Mouse (Mus musculus) stomach, embryonic 16.5 days (tissue): ENCODE measurements around the gene Ppp1r18. TPM values are rescaled to one million over a fixed set of nuclear protein-coding genes. Genes with fewer than 3 reads are reported as not detected.

Experiments used
- ATAC-seq: fragments of 200-750 bp; cut with Nextera tagmentation; 2 replicates; pipeline ENCODE4 v1.8.0; 2017; ENCODE audit warnings: moderate number of reproducible peaks, moderate TSS enrichment; ENCODE audit not compliant: insufficient read depth, low FRiP score
- H3K27ac ChIP-seq: fragments of 300-500 bp; sonication (generic); 2 replicates; pipeline ENCODE4 v1.5.1; 2014; ENCODE audit warnings: low read length
- H3K27me3 ChIP-seq: fragments of 300-500 bp; sonication (generic); 2 replicates; pipeline ENCODE4 v1.6.1; 2014; ENCODE audit warnings: low read length, control low read depth, mixed read lengths; ENCODE audit not compliant: control insufficient read depth, insufficient read depth
- H3K36me3 ChIP-seq: fragments of 300-500 bp; sonication (generic); 2 replicates; pipeline ENCODE4 v1.6.1; 2014; ENCODE audit warnings: low read length; ENCODE audit not compliant: control insufficient read depth, insufficient read depth
- H3K4me1 ChIP-seq: fragments of 300-500 bp; sonication (generic); 2 replicates; pipeline ENCODE4 v1.6.1; 2014; ENCODE audit warnings: low read length, control low read depth, mixed read lengths; ENCODE audit not compliant: control insufficient read depth, insufficient read depth
- H3K4me2 ChIP-seq: fragments of 300-500 bp; sonication (generic); 2 replicates; pipeline ENCODE4 v1.6.1; 2014; ENCODE audit warnings: low read depth, low read length, mixed read lengths
- H3K4me3 ChIP-seq: fragments of 300-500 bp; sonication (generic); replicated peaks from 2 replicates; pipeline ENCODE4 v1.5.1; 2014; ENCODE audit warnings: mild to moderate bottlenecking, low read length
- H3K9ac ChIP-seq: fragments of 300-500 bp; sonication (generic); 2 replicates; pipeline ENCODE4 v1.6.1; 2014; ENCODE audit warnings: low read length
- H3K9me3 ChIP-seq: fragments of 300-500 bp; sonication (generic); replicated peaks from 2 replicates; pipeline ENCODE4 v1.6.1; 2016; ENCODE audit warnings: low read length, control low read depth; ENCODE audit not compliant: control insufficient read depth
- WGBS: fragments of 180-500 bp; shearing (Covaris S2); extraction: QIAGEN DNeasy Blood & Tissue Kit; methylation state at CpG from one replicate; pipeline ENCODE4 v1.1.7; 2014; 5-methylcytosine and 5-hydroxymethylcytosine counted together
- polyA plus RNA-seq: library from polyadenylated mRNA; unstranded; fragments of >200 nt; fragmentation: Nextera tagmentation; extraction: Ambion mirVana; gene quantifications from 2 replicates; pipeline ENCODE4 v1.2.1, GENCODE M21; 2015

Ppp1r18 gene
- polyA plus RNA-seq, result 20.1 and 20.2 TPM in 2 replicates

DNA sequence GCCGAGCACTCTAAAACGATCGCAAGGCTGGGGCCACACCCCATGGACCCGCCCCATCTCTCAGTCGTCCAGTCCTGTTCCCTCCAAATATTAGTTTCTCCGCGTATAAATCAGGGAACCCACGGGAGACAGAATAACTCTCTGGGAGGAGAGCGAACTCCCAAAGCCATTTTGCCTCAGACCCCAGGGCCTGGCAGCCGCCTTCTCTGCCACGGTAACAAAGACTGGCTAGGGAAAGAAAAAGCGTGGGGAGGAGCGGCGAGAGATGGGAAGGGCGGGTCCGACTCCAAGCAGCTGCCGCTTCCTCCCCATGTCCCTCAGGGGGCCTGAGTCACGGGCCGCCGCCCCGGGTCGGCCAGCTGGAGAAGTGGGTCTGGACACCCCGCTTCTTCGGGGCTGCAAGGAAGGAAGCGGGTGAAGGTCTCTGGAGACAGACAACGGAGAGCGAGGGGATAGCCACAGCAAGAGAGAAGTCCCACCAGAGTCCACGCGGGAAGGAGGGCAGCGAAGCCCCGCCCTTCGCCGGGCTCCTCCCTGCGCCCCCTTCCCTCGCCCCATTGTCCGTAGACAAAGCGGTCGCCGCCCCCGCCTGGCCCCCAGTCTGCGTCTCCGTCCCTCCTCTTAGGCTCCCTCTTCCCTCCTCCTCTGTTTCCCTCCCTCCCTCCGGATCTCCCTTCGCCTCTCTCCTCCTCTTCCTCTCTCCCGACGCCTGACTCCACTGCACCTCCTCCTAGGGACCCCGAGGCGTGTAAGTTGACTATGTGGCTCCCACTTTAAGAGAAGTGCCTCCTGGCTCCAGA, at the start of gene Ppp1r18:
TSS of gene Ppp1r18 (plus strand) at position 113 of the 800 bp plus-strand sequence.
- Histone ChIP-seq H3K4me1 (peaks cover 46% of the 10 kb centered on the region), H3K9ac (peak within 1 kb of the TSS; percentile 85)
- under 1% methylated on average over 46 of the region's 48 CpGs for WGBS

DNA sequence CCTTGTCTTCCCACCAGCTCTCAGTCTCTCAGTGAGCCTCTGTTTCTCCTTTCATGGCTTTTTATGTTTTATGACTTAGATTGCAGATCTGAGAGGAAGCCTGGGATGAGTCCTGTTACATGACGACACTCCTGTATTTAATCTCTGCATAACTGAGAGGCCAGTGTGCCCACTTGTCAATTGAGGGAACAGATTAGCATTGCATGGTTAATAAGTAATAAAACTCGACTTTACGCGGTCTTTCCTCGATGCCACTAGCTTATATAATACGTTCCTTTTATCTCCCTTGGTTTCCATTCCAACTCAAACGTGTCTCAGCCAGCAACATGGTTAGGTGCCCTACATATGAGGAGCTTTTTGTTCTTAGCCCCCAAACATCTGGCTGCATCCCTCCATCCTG, 49.6 kb upstream of the Ppp1r18 start:
- 47% methylated on average over 7 of the region's 7 CpGs for WGBS
- Histone ChIP-seq H3K27me3 (no peaks in the 10 kb centered on the region), H3K4me3 (no peak overlapping the region), H3K4me1 (peaks cover 41% of the 10 kb centered on the region), H3K27ac (peak overlapping the region; percentile 26; the same call in 1 of the 2 replicates), H3K4me2 (no peak overlapping the region), H3K9ac (no peak overlapping the region), H3K36me3 (no peaks in the 10 kb centered on the region), H3K9me3 (no peaks in the 10 kb centered on the region)
- no peak for ATAC-seq

More for the DNA sequence above, at the start of gene Ppp1r18:
- H3K9me3 ChIP-seq, result no peaks in the 10 kb centered on the region
- peak within 1 kb of the TSS; percentile 99 for H3K27ac ChIP-seq
- H3K36me3 ChIP-seq, result no peaks in the 10 kb centered on the region
- H3K4me3 ChIP-seq, result peak within 1 kb of the TSS; percentile 74
- H3K4me2 ChIP-seq, result peak within 1 kb of the TSS; percentile 90
- H3K27me3 ChIP-seq, result no peaks in the 10 kb centered on the region
- ATAC-seq, result peak; percentile 67

DNA sequence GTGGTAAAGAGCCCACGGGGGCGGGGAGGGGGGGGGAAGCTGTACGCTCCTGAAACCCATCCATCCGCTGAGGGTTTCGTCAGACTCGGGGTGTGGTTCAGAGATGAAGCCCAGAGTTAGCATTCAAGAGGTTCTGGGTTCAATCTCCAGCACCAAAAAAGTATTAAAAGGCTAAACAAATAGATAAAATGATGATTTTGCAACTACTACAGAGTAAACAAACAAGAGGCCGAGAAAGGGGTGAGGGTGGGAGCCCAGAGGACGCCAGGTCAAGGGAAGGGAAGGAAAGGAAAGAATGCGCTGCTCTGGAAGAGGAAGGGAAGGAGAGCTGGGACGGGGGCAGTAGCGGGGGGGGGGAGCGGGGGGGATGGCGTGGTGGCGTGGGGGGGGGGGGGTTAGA, 48.7 kb upstream of the Ppp1r18 start:
- no peak for ATAC-seq
- 41% methylated on average over 8 of the region's 14 CpGs for WGBS
- no peak overlapping the region for H3K27ac ChIP-seq

DNA sequence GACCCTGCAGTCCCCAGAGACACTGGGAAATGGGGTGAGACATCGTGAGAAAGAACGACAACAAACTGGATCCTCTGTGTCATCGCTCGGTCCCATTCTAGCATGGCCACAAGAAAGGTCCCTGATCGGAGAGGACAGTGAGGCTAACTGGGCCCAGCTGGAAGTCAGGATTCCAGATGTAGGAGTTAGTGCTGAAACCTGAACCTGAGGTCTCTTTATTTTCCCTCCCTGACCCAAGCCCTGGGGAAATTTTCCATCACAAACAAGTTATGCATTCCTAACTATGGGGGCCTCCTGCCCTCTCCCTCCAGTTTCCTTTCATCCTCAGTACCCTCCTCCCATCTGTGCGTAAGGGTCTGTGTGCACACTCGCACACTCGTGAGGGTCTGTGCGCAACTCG, 48.2 kb upstream of the Ppp1r18 start:
- Histone ChIP-seq H3K4me3 (no peak overlapping the region), H3K9ac (0 out of 2 replicates have a peak overlapping the region, but pooled peaks have one; percentile 1), H3K4me1 (peaks cover 42% of the 10 kb centered on the region), H3K27me3 (no peaks in the 10 kb centered on the region), H3K4me2 (no peak overlapping the region), H3K27ac (no peak overlapping the region), H3K9me3 (no peaks in the 10 kb centered on the region), H3K36me3 (no peaks in the 10 kb centered on the region)
- 55% methylated on average over 10 of the region's 10 CpGs for WGBS
- no peak for ATAC-seq

More for the DNA sequence above, 48.7 kb upstream of the Ppp1r18 start:
- H3K27me3 ChIP-seq, result no peaks in the 10 kb centered on the region
- H3K4me3 ChIP-seq, result no peak overlapping the region
- H3K9me3 ChIP-seq, result no peaks in the 10 kb centered on the region
- H3K4me1 ChIP-seq, result peaks cover 41% of the 10 kb centered on the region
- no peaks in the 10 kb centered on the region for H3K36me3 ChIP-seq
- peak overlapping the region; percentile 15; the same call in 1 of the 2 replicates for H3K9ac ChIP-seq
- no peak overlapping the region for H3K4me2 ChIP-seq

DNA sequence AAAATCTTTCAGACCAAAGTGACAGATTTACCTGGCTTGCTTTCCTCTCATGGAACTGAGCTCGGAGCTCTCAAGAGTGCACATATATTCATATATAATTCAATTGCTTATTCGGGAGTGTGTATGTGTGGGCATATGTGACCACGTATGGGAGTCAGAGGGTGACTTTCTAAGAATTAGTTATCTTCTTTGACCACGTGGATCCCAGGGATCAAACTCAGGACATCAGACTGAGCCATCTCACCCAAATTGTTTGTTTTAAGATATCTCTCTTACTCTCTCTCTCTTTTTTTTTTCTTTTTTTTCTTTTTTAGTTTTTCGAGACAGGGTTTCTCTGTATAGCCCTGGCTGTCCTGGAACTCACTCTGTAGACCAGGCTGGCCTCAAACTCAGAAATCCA, 45.3 kb upstream of the Ppp1r18 start:
- H3K27ac ChIP-seq, result no peak overlapping the region
- H3K9me3 ChIP-seq, result no peaks in the 10 kb centered on the region
- no peak overlapping the region for H3K9ac ChIP-seq
- no peaks in the 10 kb centered on the region for H3K36me3 ChIP-seq
- H3K4me1 ChIP-seq, result peaks cover 26% of the 10 kb centered on the region; the same call in 1 of the 2 replicates
- ATAC-seq, result no peak
- no peak overlapping the region for H3K4me3 ChIP-seq
- no peak overlapping the region for H3K4me2 ChIP-seq
- 69% methylated on average over 5 of the region's 5 CpGs for WGBS
- H3K27me3 ChIP-seq, result no peaks in the 10 kb centered on the region

DNA sequence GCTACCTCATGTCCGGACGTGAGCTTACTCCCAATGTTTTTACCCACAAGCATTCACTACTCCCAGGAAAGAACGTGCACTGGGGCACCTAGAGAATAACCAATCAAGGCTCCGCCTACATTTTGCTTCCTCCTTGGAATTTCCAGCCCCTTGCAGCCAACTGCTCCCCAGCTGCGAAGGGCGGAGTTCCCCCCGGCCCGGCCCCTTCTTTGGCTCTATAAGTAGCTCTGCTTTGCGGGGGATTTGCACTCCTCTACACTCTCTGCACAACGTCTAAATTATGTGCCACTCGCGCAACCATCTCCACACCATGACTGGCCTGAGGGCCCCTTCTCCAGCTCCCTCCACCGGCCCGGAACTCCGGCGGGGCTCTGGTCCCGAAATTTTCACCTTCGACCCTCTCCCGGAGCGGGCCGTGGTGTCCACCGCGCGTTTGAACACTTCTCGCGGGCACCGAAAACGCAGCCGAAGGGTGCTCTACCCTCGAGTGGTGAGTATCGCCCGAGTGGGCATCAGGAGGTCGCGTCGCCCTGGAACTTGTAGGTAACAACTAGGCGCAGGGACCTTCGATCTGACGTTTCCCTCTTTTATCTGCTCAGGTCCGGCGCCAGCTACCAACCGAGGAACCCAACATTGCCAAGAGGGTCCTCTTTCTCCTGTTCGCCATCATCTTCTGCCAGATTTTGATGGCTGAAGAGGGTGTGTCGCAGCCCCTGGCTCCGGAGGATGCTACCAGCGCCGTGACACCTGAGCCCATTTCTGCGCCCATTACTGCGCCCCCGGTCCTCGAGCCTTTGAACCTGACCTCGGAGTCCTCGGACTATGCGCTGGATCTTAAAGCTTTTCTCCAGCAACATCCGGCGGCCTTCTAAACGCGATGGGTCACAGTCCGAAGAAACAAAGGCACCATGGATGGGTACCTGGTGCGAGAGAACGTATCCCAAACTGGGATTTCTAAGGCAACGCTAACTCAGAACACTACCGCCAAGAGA, 43.7 kb upstream of the Ppp1r18 start, which contains the start of gene Ier3:
TSS of gene Ier3 (plus strand) at position 246 of the 992 bp plus-strand sequence.
- Histone ChIP-seq H3K27ac (peak within 1 kb of the TSS; percentile 86), H3K4me2 (peak within 1 kb of the TSS; percentile 98), H3K4me1 (peaks cover 15% of the 10 kb centered on the region; the same call in 1 of the 2 replicates), H3K27me3 (no peaks in the 10 kb centered on the region), H3K9me3 (no peaks in the 10 kb centered on the region), H3K4me3 (peak within 1 kb of the TSS; percentile 78), H3K36me3 (0 out of 2 replicates have a peak, but pooled peaks cover 2% of the 10 kb centered on the region), H3K9ac (peak within 1 kb of the TSS; percentile 83)
- ATAC-seq, result peak; percentile 83
- WGBS, result under 1% methylated on average over 62 of the region's 62 CpGs

DNA sequence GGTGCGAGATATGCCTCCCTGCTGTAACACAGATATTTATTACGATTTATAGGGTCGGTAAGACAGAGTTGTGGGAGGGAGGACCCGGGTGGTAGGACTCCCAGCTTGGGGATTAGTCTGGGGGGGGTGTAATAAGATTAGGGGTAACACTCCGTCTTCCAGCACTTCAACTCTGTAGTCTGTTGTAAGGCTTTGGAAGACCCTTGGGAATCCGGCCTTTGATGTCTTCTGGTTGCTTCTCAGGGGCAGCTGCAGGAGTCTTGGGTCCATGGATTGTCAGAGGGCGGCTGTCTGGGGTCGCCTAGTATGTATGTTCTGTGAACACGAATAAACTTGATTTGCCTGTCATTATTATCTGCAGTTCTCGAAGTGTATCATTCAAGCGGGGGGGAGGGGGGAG, 42.8 kb upstream of the Ppp1r18 start:
- peak overlapping the region; percentile 86 for H3K27ac ChIP-seq
- H3K9me3 ChIP-seq, result no peaks in the 10 kb centered on the region
- H3K4me3 ChIP-seq, result peak overlapping the region; percentile 78
- peak overlapping the region; percentile 98 for H3K4me2 ChIP-seq
- H3K36me3 ChIP-seq, result peaks cover 9% of the 10 kb centered on the region; the same call in 1 of the 2 replicates
- H3K9ac ChIP-seq, result peak overlapping the region; percentile 83
- H3K27me3 ChIP-seq, result no peaks in the 10 kb centered on the region
- WGBS, result 4% methylated on average over 11 of the region's 11 CpGs
- peaks cover 12% of the 10 kb centered on the region; the same call in 1 of the 2 replicates for H3K4me1 ChIP-seq
- no peak; the same call in 1 of the 2 replicates for ATAC-seq

DNA sequence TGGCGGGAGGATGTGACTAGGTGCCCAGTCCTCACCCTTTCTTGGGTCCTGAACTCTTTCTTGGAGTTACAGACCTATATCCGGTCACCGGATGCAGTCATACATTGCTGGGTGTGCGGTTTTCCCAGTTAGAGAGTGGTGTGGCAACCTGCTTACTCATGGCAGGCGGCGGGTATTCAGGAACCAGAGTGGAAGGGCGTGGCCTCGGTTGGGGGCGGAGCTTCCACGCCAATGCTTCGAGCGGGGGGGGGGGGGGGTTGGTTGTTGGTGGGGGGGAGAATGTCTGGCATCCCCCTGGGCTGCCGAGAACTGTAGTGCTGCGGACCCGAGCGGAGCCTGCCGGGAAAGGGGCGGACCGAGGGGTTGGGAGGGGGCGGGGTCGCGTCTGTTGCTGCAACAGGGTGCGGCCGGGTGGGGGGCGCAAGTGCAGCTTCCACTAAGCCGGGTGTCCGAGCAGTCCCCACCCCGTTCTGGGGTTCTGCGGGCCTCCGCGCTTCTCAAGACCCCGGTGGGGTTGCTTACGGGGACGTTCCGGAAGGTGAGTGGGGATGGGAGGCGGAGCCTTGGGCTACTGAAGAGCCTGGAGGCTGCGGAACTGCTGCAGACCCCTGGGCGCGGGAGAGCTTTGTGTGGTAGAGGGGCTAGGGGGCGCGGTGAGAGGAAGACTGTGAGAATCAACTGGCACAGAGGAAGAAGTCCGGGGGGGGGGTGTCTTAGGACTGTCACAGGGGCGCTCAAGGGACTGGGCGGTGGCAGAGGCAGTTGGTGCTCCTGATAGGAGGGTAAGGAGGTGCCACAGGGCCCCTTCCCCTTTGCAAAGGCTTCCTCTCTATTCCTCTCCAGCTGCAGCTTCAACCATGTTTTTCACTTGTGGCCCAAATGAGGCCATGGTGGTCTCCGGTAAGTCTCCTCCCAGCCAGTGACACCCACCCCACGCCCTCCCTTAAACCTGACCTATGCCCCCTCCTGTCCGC, 42.1 kb upstream of the Ppp1r18 start, which contains the start of gene Flot1:
TSS of gene Flot1 (plus strand) at position 267 of the 974 bp plus-strand sequence.
- Histone ChIP-seq H3K36me3 (peaks cover 14% of the 10 kb centered on the region), H3K9me3 (no peaks in the 10 kb centered on the region), H3K4me3 (peak within 1 kb of the TSS; percentile 78), H3K4me2 (peak within 1 kb of the TSS; percentile 98), H3K9ac (peak within 1 kb of the TSS; percentile 83), H3K27me3 (no peaks in the 10 kb centered on the region), H3K27ac (peak within 1 kb of the TSS; percentile 86), H3K4me1 (peaks cover 12% of the 10 kb centered on the region; the same call in 1 of the 2 replicates)
- WGBS, result under 1% methylated on average over 47 of the region's 47 CpGs
- ATAC-seq, result peak; percentile 86
